Mouse (Mus musculus): ENCODE results near the gene Tmem117.

Gene Tmem117

DNA sequence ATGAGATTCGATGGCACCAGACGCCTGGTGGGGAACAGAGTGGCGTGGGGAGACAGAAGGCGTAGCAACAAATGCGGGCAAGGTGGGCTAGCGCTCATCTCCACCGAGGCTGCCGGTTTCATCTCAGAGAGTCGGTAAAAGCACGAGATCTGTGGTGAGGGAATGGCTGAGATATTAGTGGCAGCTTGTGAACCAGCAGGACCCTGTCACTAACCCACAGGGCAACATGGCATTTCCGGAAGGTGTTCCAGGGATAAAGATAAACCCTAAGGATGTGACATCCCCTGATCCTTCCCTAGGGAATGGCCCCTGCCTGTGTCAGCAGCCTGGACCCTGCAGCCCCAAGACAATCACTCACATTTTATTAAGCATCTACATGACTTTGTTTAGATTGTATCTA is 266.6 kb downstream of the Tmem117 start:
- no peak for DNase-seq (ENCODE audit: low spot score)

DNA sequence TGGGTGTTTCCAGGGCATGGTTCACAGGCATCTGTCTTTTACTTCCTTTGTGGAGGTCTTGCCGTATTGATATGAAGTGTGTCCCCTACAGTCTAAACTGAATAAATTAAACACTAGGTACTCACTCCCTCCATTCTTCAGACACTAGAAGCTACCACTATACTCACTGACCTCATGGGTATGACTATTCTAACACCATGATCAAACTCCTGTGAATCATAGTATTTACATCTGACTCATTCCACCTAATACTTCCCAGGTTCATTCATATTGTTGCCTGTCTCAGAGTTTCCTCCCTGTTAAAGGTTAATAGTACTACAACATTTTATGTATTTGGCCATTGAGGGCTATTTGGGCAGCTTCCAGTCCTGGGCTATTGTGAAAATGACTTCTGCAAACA is 274.2 kb downstream of the Tmem117 start:
- no peak for DNase-seq (ENCODE audit: low spot score)

DNA sequence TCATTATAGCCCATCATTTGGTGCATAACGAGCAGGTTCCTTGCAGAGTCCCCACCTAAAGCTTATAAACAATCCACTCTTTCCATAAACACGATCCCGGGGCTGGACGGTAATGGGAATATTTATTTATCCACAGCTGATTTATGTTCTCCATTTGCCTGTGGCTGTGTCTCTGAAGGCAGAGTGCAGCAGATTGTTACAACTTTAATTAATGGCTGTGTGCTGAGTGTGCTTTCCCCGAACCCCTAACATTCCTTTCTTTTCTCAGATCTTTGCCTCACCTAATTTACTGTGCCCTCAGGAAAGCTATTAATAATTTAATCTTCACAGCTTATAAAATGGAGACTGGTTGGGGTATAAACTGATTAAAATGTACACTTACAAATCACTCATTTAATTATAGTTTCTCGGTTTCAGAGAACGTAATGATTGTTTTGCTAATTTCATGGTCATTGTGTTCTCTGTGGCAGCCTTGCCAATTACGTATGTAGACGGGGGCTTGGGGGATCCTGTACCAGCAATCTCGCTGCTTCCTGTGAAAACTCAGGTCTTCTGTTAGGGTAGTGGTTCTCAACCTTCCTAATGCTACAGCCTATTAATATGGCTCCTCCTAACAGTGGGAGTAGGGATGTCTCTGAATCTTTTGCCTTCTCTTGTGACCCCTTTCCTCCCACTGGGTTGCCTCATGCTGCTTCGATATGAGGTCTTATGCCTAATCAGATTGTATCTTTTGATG is 275.8 kb downstream of the Tmem117 start:
- no peak for DNase-seq (ENCODE audit: low spot score)

GRCm38 (mm10) chr15:94921672-94922071 is 292.6 kb downstream of the Tmem117 start:
- DNase-seq (ENCODE audit: low spot score) = no peak

- no peak for DNase-seq (ENCODE audit: low spot score)
Observed at GRCm38 (mm10) chr15:94927986-94928385, 299.0 kb downstream of the Tmem117 start.

DNA sequence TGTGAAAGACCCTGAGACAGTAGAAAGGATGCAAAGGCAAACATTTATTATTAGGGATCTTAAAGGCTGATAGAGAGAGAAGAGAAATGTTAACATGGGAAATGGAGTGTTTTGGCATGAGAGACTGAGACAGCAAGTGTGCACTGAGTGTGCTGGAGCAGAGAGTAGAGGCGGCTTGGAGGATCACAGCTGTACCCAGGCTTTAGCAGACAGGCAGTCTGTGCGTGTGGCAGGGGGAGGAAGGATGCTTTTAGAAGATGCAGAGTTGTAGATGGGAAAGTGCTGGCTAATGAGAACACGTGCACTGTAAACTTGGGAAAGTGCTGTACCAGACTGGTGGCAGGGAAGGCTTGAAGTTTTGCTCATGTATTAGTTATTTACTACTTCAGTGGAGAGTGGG is 301.7 kb downstream of the Tmem117 start:
- DNase-seq (ENCODE audit: low spot score) = no peak

GRCm38 (mm10) chr15:94933044-94933443 is 304.0 kb downstream of the Tmem117 start:
- no peak for DNase-seq (ENCODE audit: low spot score)

DNA sequence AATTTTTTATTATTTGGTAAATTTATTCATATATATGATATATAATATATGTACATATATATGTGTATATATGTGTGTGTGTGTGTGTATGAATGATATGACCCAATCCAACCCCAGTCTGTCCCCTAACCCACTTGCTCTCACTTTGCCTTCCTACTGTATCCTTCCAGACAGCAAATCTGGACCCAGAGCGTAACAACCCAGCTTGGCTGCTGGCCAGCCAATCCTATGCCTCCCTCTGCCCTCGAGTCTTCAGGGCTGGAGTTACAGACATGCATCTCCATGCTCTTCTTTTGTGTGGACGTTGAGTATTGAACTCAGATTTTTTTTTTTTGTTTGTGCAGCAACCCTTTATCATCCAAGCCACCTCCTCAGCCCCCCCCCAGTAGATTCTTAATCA is 304.4 kb downstream of the Tmem117 start:
- DNase-seq (ENCODE audit: low spot score) = no peak

GRCm38 (mm10) chr15:94941954-94942353 is 312.9 kb downstream of the Tmem117 start:
- no peak for DNase-seq (ENCODE audit: low spot score)

- DNase-seq (ENCODE audit: low spot score) = no peak
Observed at GRCm38 (mm10) chr15:94942465-94942864, 313.4 kb downstream of the Tmem117 start.

DNA sequence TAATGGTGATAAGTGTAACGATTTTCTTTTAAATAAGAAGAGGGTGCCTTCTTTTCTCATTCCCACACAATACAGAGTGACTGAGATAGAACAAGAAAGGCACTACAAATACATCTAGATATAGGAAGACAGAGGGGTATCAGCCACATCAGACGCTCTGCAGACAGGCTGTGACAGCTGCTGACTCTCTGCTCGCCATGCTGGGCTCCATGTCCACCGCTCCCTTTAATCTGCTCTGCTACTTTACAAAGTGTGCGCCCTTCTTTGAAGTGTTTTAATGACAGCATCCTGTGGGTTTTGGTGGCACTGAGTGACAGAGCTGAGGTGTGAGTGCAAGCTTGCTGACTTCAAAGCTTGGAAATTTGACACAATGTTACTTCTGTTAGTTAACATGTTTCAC is 314.9 kb downstream of the Tmem117 start:
- DNase-seq (ENCODE audit: low spot score) = no peak

- no peak for DNase-seq (ENCODE audit: low spot score)
Observed at GRCm38 (mm10) chr15:94951382-94952048, 322.5 kb downstream of the Tmem117 start.

GRCm38 (mm10) chr15:94956697-94957096 is 327.7 kb downstream of the Tmem117 start:
- DNase-seq (ENCODE audit: low spot score) = no peak

GRCm38 (mm10) chr15:94957202-94957601 is 328.2 kb downstream of the Tmem117 start:
- no peak for DNase-seq (ENCODE audit: low spot score)

DNA sequence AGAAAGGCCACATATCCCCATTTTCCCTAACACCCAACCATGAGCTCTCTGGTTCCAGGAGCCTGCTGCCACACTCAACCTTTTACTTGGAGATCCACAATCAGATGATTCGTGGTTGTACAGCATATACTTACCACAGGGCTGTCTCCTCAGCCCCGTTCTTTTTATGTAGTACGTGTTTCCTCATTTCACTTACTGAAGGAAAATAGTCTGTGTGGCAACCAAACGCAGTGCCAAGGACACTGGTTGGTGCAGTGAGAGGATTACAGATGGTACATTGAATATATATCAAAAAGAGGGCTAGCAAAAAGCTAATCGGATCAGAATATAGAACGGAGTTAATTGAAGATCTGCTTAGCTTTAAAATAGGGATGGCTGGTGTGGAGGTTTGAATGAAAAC is 338.0 kb downstream of the Tmem117 start:
- no peak for DNase-seq (ENCODE audit: low spot score)

- no peak for DNase-seq (ENCODE audit: low spot score)
Observed at GRCm38 (mm10) chr15:94968403-94969180, 339.6 kb downstream of the Tmem117 start.

DNA sequence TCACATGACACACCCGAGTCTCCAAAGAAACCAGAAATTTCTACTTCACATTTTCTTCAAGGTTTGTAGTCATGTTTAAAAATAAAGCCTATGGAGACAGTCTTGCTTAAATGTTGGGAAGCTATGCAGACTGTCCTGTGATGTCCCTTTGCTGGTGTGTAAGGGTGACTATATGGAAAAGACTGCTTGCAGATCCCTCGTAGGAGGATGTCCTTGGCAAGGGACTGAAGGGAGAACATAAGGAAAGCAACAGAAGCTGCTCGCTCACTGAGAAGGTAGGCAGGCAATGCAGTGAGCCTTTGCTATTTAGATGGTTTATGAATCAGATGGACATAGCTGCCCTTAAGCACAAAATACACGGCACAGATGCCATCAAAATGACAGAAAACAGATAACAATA is 352.8 kb downstream of the Tmem117 start:
- no peak for DNase-seq (ENCODE audit: low spot score)

GRCm38 (mm10) chr15:94995352-94995751 is 366.3 kb downstream of the Tmem117 start:
- no peak for DNase-seq (ENCODE audit: low spot score)

GRCm38 (mm10) chr15:95005121-95005824 is 376.2 kb downstream of the Tmem117 start:
- DNase-seq (ENCODE audit: low spot score) = peak; percentile 36

DNA sequence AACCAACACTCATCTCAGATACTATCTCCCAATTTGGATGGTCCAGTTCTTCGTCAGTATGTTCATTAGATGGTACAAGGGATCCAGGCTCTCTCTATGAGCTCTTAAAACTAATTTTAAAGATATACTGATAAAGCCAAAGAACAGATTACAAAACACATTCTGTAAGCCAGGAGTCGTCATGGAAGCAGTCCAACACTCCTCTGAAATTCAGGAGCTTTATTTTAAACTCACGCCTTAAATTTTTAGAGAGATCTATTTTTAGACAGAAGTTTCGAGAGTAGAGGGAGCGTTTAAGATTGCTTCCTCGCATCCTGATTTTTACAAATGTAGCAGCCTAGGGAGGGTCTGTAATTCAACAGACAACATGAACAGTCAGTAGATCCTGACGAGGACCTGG is 393.2 kb downstream of the Tmem117 start:
- DNase-seq (ENCODE audit: low spot score) = no peak

DNA sequence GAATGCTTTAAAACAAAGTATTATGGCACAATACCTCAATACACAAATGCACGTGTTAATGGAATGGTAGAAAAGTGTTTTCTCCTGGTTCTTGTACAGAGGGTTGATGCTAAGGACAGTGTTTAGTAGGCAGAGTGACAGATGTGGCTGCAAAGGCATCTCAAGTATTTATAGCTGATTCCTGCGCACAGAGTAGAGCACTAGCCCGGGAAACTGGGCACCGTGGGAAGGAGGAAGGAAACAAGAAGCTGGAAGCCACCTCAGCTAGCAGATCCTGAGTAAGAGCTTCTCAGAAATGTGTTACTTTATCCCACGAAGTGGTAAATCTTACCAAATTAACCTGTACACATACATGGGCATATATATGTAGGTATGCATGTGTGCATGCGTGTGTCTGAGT is 395.4 kb downstream of the Tmem117 start:
- DNase-seq (ENCODE audit: low spot score) = no peak

DNA sequence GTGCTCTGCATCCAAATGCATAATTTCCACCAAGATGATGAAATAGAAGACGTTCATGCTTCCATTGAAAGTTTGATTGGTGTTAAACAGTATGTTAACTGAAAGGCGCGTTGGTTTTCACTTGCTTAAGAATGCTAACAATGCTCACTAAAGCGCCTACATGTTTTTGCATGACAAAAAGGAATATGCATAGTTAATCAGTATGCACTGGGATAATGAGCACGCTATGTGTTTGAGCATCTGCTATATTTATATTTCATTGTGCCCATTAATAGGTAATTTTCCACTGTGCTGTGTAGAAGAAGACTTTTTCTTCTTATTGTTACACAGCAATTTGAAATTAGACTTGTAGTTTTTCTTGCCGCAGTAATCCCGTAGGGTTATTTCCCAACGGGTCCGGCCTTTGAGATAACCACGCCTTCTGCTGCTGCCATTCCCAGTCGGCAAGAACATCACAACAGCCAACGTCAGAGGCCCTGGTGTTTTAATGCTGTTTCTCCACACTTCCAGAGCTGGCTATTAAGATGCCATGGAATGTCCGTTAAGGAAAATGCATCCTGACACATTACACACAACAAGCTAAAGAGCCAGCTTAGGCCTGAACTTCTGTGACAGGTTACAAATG is 399.9 kb downstream of the Tmem117 start:
- no peak for DNase-seq (ENCODE audit: low spot score)

Data from layer of hippocampus, adult 9-10 months (tissue).